Mouse (Mus musculus) spleen, postnatal 4 days (tissue): ENCODE results near the gene P4ha1.
"Not testable (repeated sequence)": the region's sequence is repeated elsewhere in the genome, so short reads cannot be mapped to it uniquely, and the experiment has no call there.

Experiments used
- DNase-seq, 2 experiments: peaks; one replicate each; pipeline ENCODE4 v3.0.0; 2022; ENCODE audit warnings: low spot score in 2 of 2

P4ha1 gene

GRCm38 (mm10) chr10:59368729-59369128 is 45.6 kb downstream of the P4ha1 start:
- no peak for DNase-seq

GRCm38 (mm10) chr10:59369426-59369825 is 46.3 kb downstream of the P4ha1 start:
- DNase-seq = no peak

- DNase-seq = no peak
Observed at GRCm38 (mm10) chr10:59377906-59378305, 54.8 kb downstream of the P4ha1 start.

- no peak for DNase-seq
Observed at GRCm38 (mm10) chr10:59378728-59379127, 55.6 kb downstream of the P4ha1 start.

GRCm38 (mm10) chr10:59379927-59380326 is 56.8 kb downstream of the P4ha1 start:
- no peak for DNase-seq

- DNase-seq = no peak
Observed at GRCm38 (mm10) chr10:59380411-59380821, 57.3 kb downstream of the P4ha1 start.

GRCm38 (mm10) chr10:59381563-59381962 is 58.5 kb downstream of the P4ha1 start:
- not testable (repeated sequence) for DNase-seq

- no peak for DNase-seq
Observed at GRCm38 (mm10) chr10:59386951-59387350, 63.9 kb downstream of the P4ha1 start.

GRCm38 (mm10) chr10:59389652-59390051 is 66.6 kb downstream of the P4ha1 start:
- no peak for DNase-seq

GRCm38 (mm10) chr10:59391907-59392306 is 68.8 kb downstream of the P4ha1 start:
- no peak for DNase-seq

- DNase-seq = not testable (repeated sequence)
Observed at GRCm38 (mm10) chr10:59395461-59395860, 72.4 kb downstream of the P4ha1 start, which contains the start of gene Gm10273. Gene Gm10273 (plus strand): TSS chr10:59395632.

- DNase-seq = no peak
Observed at GRCm38 (mm10) chr10:59402899-59403792, 80.0 kb downstream of the P4ha1 start, which contains the start of gene Pla2g12b. Gene Pla2g12b (plus strand): TSS chr10:59403660.

- no peak for DNase-seq
Observed at GRCm38 (mm10) chr10:59403793-59404149, 80.7 kb downstream of the P4ha1 start.

- no peak for DNase-seq
Observed at GRCm38 (mm10) chr10:59408499-59408898, 85.4 kb downstream of the P4ha1 start.

GRCm38 (mm10) chr10:59410264-59410663 is 87.2 kb downstream of the P4ha1 start:
- DNase-seq = no peak

- no peak for DNase-seq
Observed at GRCm38 (mm10) chr10:59413711-59414110, 90.6 kb downstream of the P4ha1 start.

GRCm38 (mm10) chr10:59416623-59417022 is 93.5 kb downstream of the P4ha1 start:
- DNase-seq = no peak

- DNase-seq = no peak
Observed at GRCm38 (mm10) chr10:59419516-59419915, 96.4 kb downstream of the P4ha1 start.
